16 mouse cellular contexts compared by ENCODE assay signal in the genomic region with DNA sequence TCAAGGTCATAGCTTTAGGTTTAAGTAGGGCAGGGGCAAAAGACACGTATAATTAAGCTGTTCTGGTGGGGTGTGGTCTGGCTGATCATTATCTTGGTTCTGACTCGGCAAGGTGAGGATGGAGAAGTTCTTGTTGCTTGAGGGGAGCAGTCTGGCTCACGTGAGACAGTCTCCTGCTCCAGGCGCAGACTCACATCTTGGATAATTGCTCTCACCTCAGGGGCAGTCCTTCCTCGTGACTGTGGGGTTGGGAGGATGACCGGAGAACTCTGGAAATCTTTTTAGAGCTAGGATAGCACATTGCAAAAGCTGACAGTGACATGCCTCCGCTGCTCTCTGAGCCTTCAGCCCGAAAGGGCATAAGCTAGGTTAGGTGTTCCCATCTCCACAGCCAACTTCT. TPM values are rescaled to one million over a fixed set of nuclear protein-coding genes. Genes with fewer than 3 reads are reported as not detected.
"Had no signal": no experiment of that assay in that cellular context is flagged by ENCODE, and none has a peak within 500 bp of the region (broad histone marks: within the 10 kb centered on the region; RNA-seq: fewer than 3 reads in every experiment).

No protein-coding gene starts in this region.

- H3K4me3 ChIP-seq: left cerebral cortex, adult 2 months; limb, embryonic 10.5 days; liver, embryonic 13.5 days; lung, embryonic 15.5 days; megakaryocyte, embryonic 14.5 days; midbrain, embryonic 12.5 days; neural tube, embryonic 13.5 days; stomach, embryonic 15.5 days had no signal

- DNase-seq: liver, embryonic 13.5 days; liver, postnatal 0 days; lung, postnatal 14 days; retina, postnatal 1 day; thymus, adult 2 months; thymus, postnatal 25 days had no signal

- H3K36me3 ChIP-seq: limb, embryonic 10.5 days; liver, embryonic 13.5 days; lung, embryonic 15.5 days; midbrain, embryonic 12.5 days; neural tube, embryonic 13.5 days; stomach, embryonic 15.5 days had no signal

- H3K9ac ChIP-seq: liver, embryonic 13.5 days; liver, postnatal 0 days; lung, embryonic 15.5 days; midbrain, embryonic 12.5 days; neural tube, embryonic 13.5 days; stomach, embryonic 15.5 days had no signal

- H3K27ac ChIP-seq: kidney, postnatal 0 days; left cerebral cortex, adult 2 months; limb, embryonic 10.5 days; liver, embryonic 13.5 days; lung, embryonic 15.5 days; macrophage; midbrain, embryonic 12.5 days; neural tube, embryonic 13.5 days; stomach, embryonic 15.5 days had no signal

- H3K4me1 ChIP-seq: lung, embryonic 15.5 days had no signal

- H3K9me3 ChIP-seq: limb, embryonic 10.5 days; liver, embryonic 13.5 days; lung, embryonic 15.5 days; megakaryocyte, embryonic 14.5 days; midbrain, embryonic 12.5 days; neural tube, embryonic 13.5 days; stomach, embryonic 15.5 days had no signal

- H3K4me2 ChIP-seq: liver, embryonic 13.5 days; lung, embryonic 15.5 days; midbrain, embryonic 12.5 days; neural tube, embryonic 13.5 days; stomach, embryonic 15.5 days had no signal

- ATAC-seq: liver, postnatal 0 days; midbrain, embryonic 16.5 days had no signal

- H3K27me3 ChIP-seq: midbrain, embryonic 12.5 days; neural tube, embryonic 13.5 days; stomach, embryonic 15.5 days had no signal

RNA-seq across cellular contexts. Expression of gene Prkcz, which starts 36.6 kb away (rescaled TPM):
- polyA plus RNA-seq: macrophage had no signal
